Mouse (Mus musculus) kidney, adult 2 months (tissue): Measurements from ENCODE around the gene Mapk12.

Source experiments
- CTCF ChIP-seq: fragments of 200-500 bp; conservative IDR thresholded peaks from 2 replicates; pipeline ENCODE4 v1.5.1; 2011; ENCODE audit warnings: low read depth, mild to moderate bottlenecking, control low read depth, low read length, moderate library complexity, mixed read lengths; ENCODE audit not compliant: insufficient read depth, insufficient read length
- POLR2A ChIP-seq: fragments of 200-500 bp; IDR thresholded peaks from one replicate; pipeline ENCODE4 v1.6.1; 2011; ENCODE audit warnings: low read depth, low read length, control low read depth

- TF ChIP-seq CTCF (no peak), POLR2A (no peak)
Measured at GRCm38 (mm10) chr15:89180571-89181229, 40.2 kb upstream of the Mapk12 start, which contains the start of gene Plxnb2.
